Mouse (Mus musculus): Measurements from ENCODE around the gene Tnfaip8l3. TPM values are rescaled to one million over a fixed set of nuclear protein-coding genes. Genes with fewer than 3 reads are reported as not detected.

The Tnfaip8l3 gene
- polyA plus RNA-seq (2015; fragmentation: Nextera tagmentation; extraction: Ambion mirVana), result 0.13 and 0.15 TPM in 2 replicates

- ATAC-seq (ENCODE audit: low read depth), result peak; percentile 74
- peak within 1 kb of the TSS; percentile 56 for H3K4me3 ChIP-seq (ENCODE audit: low read depth, low read length)
- H3K9ac ChIP-seq (ENCODE audit: low read depth, low read length), result no peak within 1 kb of the TSS; the same call in 1 of the 2 replicates
- peaks cover 17% of the 10 kb centered on the region for H3K27me3 ChIP-seq (ENCODE audit: control insufficient read depth, insufficient read depth, low read depth, low read length)
- no peaks in the 10 kb centered on the region for H3K4me1 ChIP-seq (ENCODE audit: control insufficient read depth, low read depth, low read length)
- no peaks in the 10 kb centered on the region for H3K36me3 ChIP-seq (ENCODE audit: control insufficient read depth, insufficient read depth)
- WGBS (ENCODE audit: insufficient replicate concordance), result 0% methylated on average over 32 of the region's 35 CpGs
- H3K27ac ChIP-seq (ENCODE audit: low read length), result no peak within 1 kb of the TSS
- H3K9me3 ChIP-seq (replicated peaks; ENCODE audit: control insufficient read depth, low read length), result no peaks in the 10 kb centered on the region
- peak within 1 kb of the TSS; percentile 62 for H3K4me2 ChIP-seq (ENCODE audit: low read depth, low read length)
These were observed at the start of gene Tnfaip8l3 for GRCm38 (mm10) chr9:54068032-54068649. TSS of gene Tnfaip8l3 (minus strand) at chr9:54068388.

- H3K4me2 ChIP-seq (ENCODE audit: low read depth, low read length), result no peak overlapping the region
- H3K4me1 ChIP-seq (ENCODE audit: control insufficient read depth, low read depth, low read length), result no peaks in the 10 kb centered on the region
- H3K9ac ChIP-seq (ENCODE audit: low read depth, low read length), result no peak overlapping the region
- no peak overlapping the region for H3K4me3 ChIP-seq (ENCODE audit: low read depth, low read length)
- no peaks in the 10 kb centered on the region for H3K9me3 ChIP-seq (replicated peaks; ENCODE audit: control insufficient read depth, low read length)
- H3K27me3 ChIP-seq (ENCODE audit: control insufficient read depth, insufficient read depth, low read depth, low read length), result no peaks in the 10 kb centered on the region
- no peak for ATAC-seq (ENCODE audit: low read depth)
- H3K27ac ChIP-seq (ENCODE audit: low read length), result no peak overlapping the region
- H3K36me3 ChIP-seq (ENCODE audit: control insufficient read depth, insufficient read depth), result no peaks in the 10 kb centered on the region
These were observed 44.5 kb upstream of the Tnfaip8l3 start for GRCm38 (mm10) chr9:54112726-54113125.

DNA sequence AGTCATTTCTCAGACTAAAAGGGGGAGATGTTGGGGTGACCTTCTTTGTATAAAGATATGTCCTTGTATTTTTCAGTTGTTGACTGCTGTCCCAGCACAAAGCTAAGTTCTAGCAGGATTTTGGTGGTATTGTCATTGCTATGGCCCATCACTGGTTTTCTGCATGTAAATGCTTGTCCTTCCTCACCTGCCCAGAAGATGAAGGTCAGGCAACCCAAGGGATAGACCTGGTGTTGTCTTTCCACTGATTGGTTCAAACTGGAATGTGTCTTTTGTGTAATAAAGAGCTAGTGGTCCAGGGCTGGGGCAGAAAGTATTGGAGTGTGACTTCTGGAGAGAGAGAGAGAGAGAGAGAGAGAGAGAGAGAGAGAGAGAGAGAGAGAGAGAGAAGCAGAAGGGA, 30.4 kb upstream of the Tnfaip8l3 start:
- Histone ChIP-seq H3K9ac (ENCODE audit: low read depth, low read length) (no peak overlapping the region), H3K4me3 (ENCODE audit: low read depth, low read length) (no peak overlapping the region), H3K4me1 (ENCODE audit: control insufficient read depth, low read depth, low read length) (no peaks in the 10 kb centered on the region), H3K27ac (ENCODE audit: low read length) (no peak overlapping the region), H3K36me3 (ENCODE audit: control insufficient read depth, insufficient read depth) (no peaks in the 10 kb centered on the region), H3K9me3 (replicated peaks; ENCODE audit: control insufficient read depth, low read length) (no peaks in the 10 kb centered on the region), H3K27me3 (ENCODE audit: control insufficient read depth, insufficient read depth, low read depth, low read length) (no peaks in the 10 kb centered on the region), H3K4me2 (ENCODE audit: low read depth, low read length) (no peak overlapping the region)
- no peak for ATAC-seq (ENCODE audit: low read depth)

DNA sequence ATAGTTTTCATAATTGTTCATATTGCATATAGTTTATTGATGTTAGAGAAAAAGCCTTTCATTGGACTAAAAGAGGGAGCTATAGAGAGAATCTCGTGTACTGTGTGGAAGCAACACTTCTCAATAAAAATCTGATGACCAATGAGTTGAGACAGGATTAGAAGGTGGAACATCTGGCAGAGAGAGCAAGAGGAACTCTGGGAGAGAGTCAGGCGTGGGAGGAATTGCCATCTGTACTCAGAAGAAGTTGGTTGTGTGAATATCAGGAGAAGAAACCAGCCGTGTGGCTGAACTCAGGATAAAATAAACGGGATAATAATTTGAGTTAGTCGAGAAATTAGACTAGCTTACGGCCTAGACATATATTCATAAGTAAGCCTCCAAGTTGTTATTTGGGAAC, 28.9 kb upstream of the Tnfaip8l3 start:
- 62% methylated on average over 6 of the region's 6 CpGs for WGBS (ENCODE audit: insufficient replicate concordance)
- Histone ChIP-seq H3K4me1 (ENCODE audit: control insufficient read depth, low read depth, low read length) (no peaks in the 10 kb centered on the region), H3K36me3 (ENCODE audit: control insufficient read depth, insufficient read depth) (no peaks in the 10 kb centered on the region)

GRCm38 (mm10) chr9:54084245-54084644, 16.1 kb upstream of the Tnfaip8l3 start:
- Histone ChIP-seq H3K4me1 (ENCODE audit: control insufficient read depth, low read depth, low read length) (no peaks in the 10 kb centered on the region), H3K4me2 (ENCODE audit: low read depth, low read length) (no peak overlapping the region), H3K9me3 (replicated peaks; ENCODE audit: control insufficient read depth, low read length) (no peaks in the 10 kb centered on the region), H3K9ac (ENCODE audit: low read depth, low read length) (no peak overlapping the region), H3K4me3 (ENCODE audit: low read depth, low read length) (no peak overlapping the region), H3K27me3 (ENCODE audit: control insufficient read depth, insufficient read depth, low read depth, low read length) (no peaks in the 10 kb centered on the region), H3K27ac (ENCODE audit: low read length) (no peak overlapping the region), H3K36me3 (ENCODE audit: control insufficient read depth, insufficient read depth) (no peaks in the 10 kb centered on the region)
- no peak for ATAC-seq (ENCODE audit: low read depth)
- WGBS (ENCODE audit: insufficient replicate concordance), result 39% methylated on average over 3 of the region's 3 CpGs

More for the DNA sequence above, 28.9 kb upstream of the Tnfaip8l3 start:
- no peak for ATAC-seq (ENCODE audit: low read depth)
- no peaks in the 10 kb centered on the region for H3K9me3 ChIP-seq (replicated peaks; ENCODE audit: control insufficient read depth, low read length)
- no peak overlapping the region for H3K4me2 ChIP-seq (ENCODE audit: low read depth, low read length)
- H3K27ac ChIP-seq (ENCODE audit: low read length), result no peak overlapping the region
- H3K27me3 ChIP-seq (ENCODE audit: control insufficient read depth, insufficient read depth, low read depth, low read length), result no peaks in the 10 kb centered on the region
- no peak overlapping the region for H3K9ac ChIP-seq (ENCODE audit: low read depth, low read length)
- H3K4me3 ChIP-seq (ENCODE audit: low read depth, low read length), result no peak overlapping the region

- no peak for ATAC-seq (ENCODE audit: low read depth)
- Histone ChIP-seq H3K36me3 (ENCODE audit: control insufficient read depth, insufficient read depth) (no peaks in the 10 kb centered on the region), H3K9me3 (replicated peaks; ENCODE audit: control insufficient read depth, low read length) (no peaks in the 10 kb centered on the region), H3K27me3 (ENCODE audit: control insufficient read depth, insufficient read depth, low read depth, low read length) (no peaks in the 10 kb centered on the region), H3K27ac (ENCODE audit: low read length) (no peak overlapping the region), H3K4me2 (ENCODE audit: low read depth, low read length) (no peak overlapping the region), H3K9ac (ENCODE audit: low read depth, low read length) (no peak overlapping the region), H3K4me1 (ENCODE audit: control insufficient read depth, low read depth, low read length) (no peaks in the 10 kb centered on the region), H3K4me3 (ENCODE audit: low read depth, low read length) (no peak overlapping the region)
- 49% methylated on average over 2 of the region's 2 CpGs for WGBS (ENCODE audit: insufficient replicate concordance)
These were observed 9.6 kb upstream of the Tnfaip8l3 start for GRCm38 (mm10) chr9:54077740-54078139.

DNA sequence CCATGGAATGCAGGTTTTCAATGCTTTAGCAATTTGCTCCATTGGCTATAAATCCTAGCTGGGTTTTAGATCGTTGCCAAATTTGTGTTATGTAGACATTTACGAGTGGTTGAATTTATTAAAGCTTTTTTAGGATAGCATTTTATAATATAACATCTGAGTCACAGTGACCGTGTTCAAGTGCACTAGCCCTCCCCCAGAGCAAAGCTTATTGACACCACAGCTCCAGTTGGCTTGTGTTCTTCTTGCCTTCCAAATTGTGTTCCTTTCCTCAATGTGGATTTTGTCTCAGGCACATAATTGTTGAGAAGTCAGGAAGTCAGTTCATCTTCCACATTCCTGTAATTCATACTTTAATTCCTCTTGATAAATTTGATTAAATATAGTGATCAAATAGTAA, 6.7 kb upstream of the Tnfaip8l3 start:
- H3K4me1 ChIP-seq (ENCODE audit: control insufficient read depth, low read depth, low read length), result no peaks in the 10 kb centered on the region
- no peaks in the 10 kb centered on the region for H3K9me3 ChIP-seq (replicated peaks; ENCODE audit: control insufficient read depth, low read length)
- WGBS (ENCODE audit: insufficient replicate concordance), result 66% methylated on average over 3 of the region's 3 CpGs
- no peak overlapping the region for H3K9ac ChIP-seq (ENCODE audit: low read depth, low read length)
- no peak overlapping the region for H3K4me2 ChIP-seq (ENCODE audit: low read depth, low read length)
- H3K4me3 ChIP-seq (ENCODE audit: low read depth, low read length), result no peak overlapping the region
- no peaks in the 10 kb centered on the region for H3K36me3 ChIP-seq (ENCODE audit: control insufficient read depth, insufficient read depth)
- H3K27me3 ChIP-seq (ENCODE audit: control insufficient read depth, insufficient read depth, low read depth, low read length), result no peaks in the 10 kb centered on the region
- ATAC-seq (ENCODE audit: low read depth), result no peak
- no peak overlapping the region for H3K27ac ChIP-seq (ENCODE audit: low read length)

DNA sequence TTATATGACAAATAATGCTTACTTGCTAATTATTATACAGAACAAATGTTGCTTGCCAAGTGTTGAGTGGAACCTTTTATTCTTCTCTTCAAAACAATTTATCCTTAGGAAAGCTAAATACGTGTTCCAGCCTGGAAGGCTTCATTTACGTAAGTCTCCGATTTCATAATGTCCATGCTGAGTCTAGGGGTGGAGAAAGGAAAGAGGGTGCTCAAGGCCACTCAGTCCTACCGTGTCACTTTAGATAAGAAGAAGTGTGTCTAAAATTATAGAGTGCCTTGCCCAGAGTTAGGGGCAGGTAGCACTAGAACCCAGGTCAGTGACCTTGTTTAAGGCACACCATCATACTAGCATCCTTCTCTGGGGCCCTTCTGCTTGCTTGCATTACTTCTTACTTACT, 5.5 kb upstream of the Tnfaip8l3 start:
- 65% methylated on average over 4 of the region's 4 CpGs for WGBS (ENCODE audit: insufficient replicate concordance)
- H3K9ac ChIP-seq (ENCODE audit: low read depth, low read length), result no peak overlapping the region
- no peak for ATAC-seq (ENCODE audit: low read depth)
- no peak overlapping the region for H3K4me2 ChIP-seq (ENCODE audit: low read depth, low read length)
- H3K4me1 ChIP-seq (ENCODE audit: control insufficient read depth, low read depth, low read length), result no peaks in the 10 kb centered on the region
- H3K27me3 ChIP-seq (ENCODE audit: control insufficient read depth, insufficient read depth, low read depth, low read length), result peaks cover 1% of the 10 kb centered on the region; the same call in 1 of the 2 replicates
- H3K4me3 ChIP-seq (ENCODE audit: low read depth, low read length), result no peak overlapping the region
- H3K27ac ChIP-seq (ENCODE audit: low read length), result no peak overlapping the region
- no peaks in the 10 kb centered on the region for H3K9me3 ChIP-seq (replicated peaks; ENCODE audit: control insufficient read depth, low read length)
- H3K36me3 ChIP-seq (ENCODE audit: control insufficient read depth, insufficient read depth), result no peaks in the 10 kb centered on the region

DNA sequence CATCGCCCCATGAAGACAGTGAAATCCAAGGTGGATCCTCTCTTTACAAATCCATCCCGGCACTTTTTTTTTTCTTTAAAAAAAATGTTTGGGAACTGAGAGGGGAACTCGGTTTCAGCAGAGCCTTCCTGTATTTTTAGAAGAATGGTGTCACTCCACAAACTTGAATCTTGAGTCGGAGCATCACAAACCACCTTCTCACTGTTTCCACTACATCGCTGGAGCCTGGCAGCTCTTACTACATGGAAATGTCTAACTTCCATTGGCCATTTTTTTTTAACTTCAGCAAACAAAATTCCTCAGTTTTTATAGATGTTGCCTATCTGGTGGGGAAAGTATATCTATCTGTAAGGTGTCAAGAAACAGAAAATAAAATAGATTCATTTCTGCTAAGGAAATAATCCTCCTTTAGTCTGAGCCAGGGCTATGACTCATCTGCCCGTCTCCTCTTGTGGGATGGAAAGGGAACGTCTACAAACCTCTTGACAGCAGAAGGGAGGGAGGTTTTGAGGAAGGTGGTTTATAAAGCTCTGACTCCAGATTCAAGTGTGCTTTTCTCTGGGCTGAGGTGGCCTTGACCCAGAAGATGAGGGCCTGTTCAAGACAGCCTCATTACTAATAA, 3.4 kb upstream of the Tnfaip8l3 start:
- no peak overlapping the region for H3K4me3 ChIP-seq (ENCODE audit: low read depth, low read length)
- WGBS (ENCODE audit: insufficient replicate concordance), result 40% methylated on average over 7 of the region's 7 CpGs
- H3K9me3 ChIP-seq (replicated peaks; ENCODE audit: control insufficient read depth, low read length), result no peaks in the 10 kb centered on the region
- H3K36me3 ChIP-seq (ENCODE audit: control insufficient read depth, insufficient read depth), result no peaks in the 10 kb centered on the region
- no peak overlapping the region for H3K4me2 ChIP-seq (ENCODE audit: low read depth, low read length)
- H3K27ac ChIP-seq (ENCODE audit: low read length), result no peak overlapping the region
- ATAC-seq (ENCODE audit: low read depth), result no peak
- no peaks in the 10 kb centered on the region for H3K4me1 ChIP-seq (ENCODE audit: control insufficient read depth, low read depth, low read length)
- H3K9ac ChIP-seq (ENCODE audit: low read depth, low read length), result no peak overlapping the region
- H3K27me3 ChIP-seq (ENCODE audit: control insufficient read depth, insufficient read depth, low read depth, low read length), result peaks cover 17% of the 10 kb centered on the region

Measured in liver, embryonic 16.5 days (tissue).